Mouse (Mus musculus): ENCODE measurements around the gene Thsd7a. TPM values are rescaled to one million over a fixed set of nuclear protein-coding genes. Genes with fewer than 3 reads are reported as not detected.

Gene Thsd7a
- polyA plus RNA-seq, 1 experiment from 2014 or later, result 5.2 TPM

GRCm38 (mm10) chr6:12749531-12750210 lies 461 bp upstream of the Thsd7a start:
- 15% methylated on average over 12 of the region's 12 CpGs for WGBS
- H3K9ac ChIP-seq, result no peak overlapping the region; the same call in 1 of the 2 replicates
- H3K4me1 ChIP-seq, result 0 out of 2 replicates have a peak, but pooled peaks cover 2% of the 10 kb centered on the region
- H3K9me3 ChIP-seq, result no peaks in the 10 kb centered on the region
- H3K27ac ChIP-seq, result no peak overlapping the region
- no peak for ATAC-seq (ENCODE audit: insufficient number of reproducible peaks, low FRiP score, low TSS enrichment, low read depth)
- peak overlapping the region; percentile 58 for H3K4me3 ChIP-seq
- H3K4me2 ChIP-seq, result peak overlapping the region; percentile 95
- H3K36me3 ChIP-seq, result no peaks in the 10 kb centered on the region
- H3K27me3 ChIP-seq, result no peaks in the 10 kb centered on the region

- Histone ChIP-seq H3K9me3 (no peaks in the 10 kb centered on the region), H3K4me1 (0 out of 2 replicates have a peak, but pooled peaks cover 2% of the 10 kb centered on the region), H3K36me3 (no peaks in the 10 kb centered on the region), H3K4me2 (peak overlapping the region; percentile 95), H3K4me3 (peak overlapping the region; percentile 58), H3K27ac (peak overlapping the region; percentile 71), H3K9ac (peak overlapping the region; percentile 55), H3K27me3 (no peaks in the 10 kb centered on the region)
- no peak for ATAC-seq (ENCODE audit: insufficient number of reproducible peaks, low FRiP score, low TSS enrichment, low read depth)
- WGBS, result under 1% methylated on average over 6 of the region's 6 CpGs
Measured at GRCm38 (mm10) chr6:12748454-12748786, 790 bp downstream of the Thsd7a start.

DNA sequence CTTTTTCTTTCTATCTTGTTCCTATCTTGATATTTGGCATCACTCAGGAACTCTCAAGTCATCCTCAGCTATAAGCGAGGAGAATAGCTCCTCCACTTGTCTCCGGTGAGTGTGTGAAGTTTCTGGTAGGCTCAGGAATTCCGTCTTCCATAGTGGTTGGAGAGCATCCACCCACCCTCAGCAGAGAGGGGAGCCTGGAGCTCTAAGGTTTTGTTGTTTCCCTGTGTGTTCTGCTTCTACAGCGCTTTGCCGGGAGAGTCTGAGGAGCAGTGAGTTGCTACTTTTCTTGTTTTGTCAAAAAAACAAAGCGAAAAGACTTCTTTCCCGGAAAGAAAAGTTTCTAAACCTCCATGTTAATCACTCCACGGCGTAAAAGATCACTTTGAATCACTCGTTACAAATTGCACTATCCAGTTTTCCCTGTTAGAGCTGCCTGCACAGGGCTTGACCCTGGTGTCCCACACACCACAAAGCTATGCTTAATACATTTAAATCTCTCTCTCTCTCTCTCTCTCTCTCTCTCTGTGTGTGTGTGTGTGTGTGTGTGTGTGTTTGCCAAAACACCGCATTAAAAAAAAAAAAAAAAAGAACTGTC lies 1.3 kb downstream of the Thsd7a start:
- peak overlapping the region; percentile 95 for H3K4me2 ChIP-seq
- no peak overlapping the region for H3K27ac ChIP-seq
- H3K9ac ChIP-seq, result no peak overlapping the region
- 11% methylated on average over 10 of the region's 11 CpGs for WGBS
- 0 out of 2 replicates have a peak, but pooled peaks cover 2% of the 10 kb centered on the region for H3K4me1 ChIP-seq
- no peaks in the 10 kb centered on the region for H3K27me3 ChIP-seq
- no peaks in the 10 kb centered on the region for H3K9me3 ChIP-seq
- peak overlapping the region; percentile 58 for H3K4me3 ChIP-seq
- no peaks in the 10 kb centered on the region for H3K36me3 ChIP-seq
- no peak for ATAC-seq (ENCODE audit: insufficient number of reproducible peaks, low FRiP score, low TSS enrichment, low read depth)

DNA sequence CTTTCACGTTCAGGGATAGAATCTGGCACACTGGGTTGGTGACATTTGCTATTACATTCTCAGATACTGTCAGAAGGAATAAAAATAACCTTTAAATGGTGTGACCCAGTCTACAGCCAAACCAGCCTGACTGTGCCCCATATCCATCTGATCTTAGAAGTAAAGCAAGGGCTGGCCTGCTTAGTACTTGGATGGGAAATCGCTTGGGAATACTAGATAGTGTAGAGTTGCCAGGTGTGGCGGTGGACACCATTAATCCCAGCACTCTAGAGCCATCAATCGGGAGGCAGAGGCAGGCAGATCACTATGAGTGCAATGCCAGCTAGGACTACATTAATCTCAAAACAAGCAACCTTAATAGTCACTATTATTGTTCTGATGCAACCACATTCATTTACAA lies 6.4 kb downstream of the Thsd7a start:
- Histone ChIP-seq H3K9ac (no peak overlapping the region), H3K4me1 (no peaks in the 10 kb centered on the region), H3K4me3 (no peak overlapping the region), H3K4me2 (no peak overlapping the region), H3K36me3 (no peaks in the 10 kb centered on the region), H3K9me3 (no peaks in the 10 kb centered on the region), H3K27me3 (no peaks in the 10 kb centered on the region), H3K27ac (no peak overlapping the region)
- ATAC-seq (ENCODE audit: insufficient number of reproducible peaks, low FRiP score, low TSS enrichment, low read depth), result no peak
- 90% methylated on average over 4 of the region's 4 CpGs for WGBS

- ATAC-seq (ENCODE audit: insufficient number of reproducible peaks, low FRiP score, low TSS enrichment, low read depth), result no peak
- Histone ChIP-seq H3K4me2 (no peak overlapping the region), H3K4me3 (no peak overlapping the region), H3K27me3 (no peaks in the 10 kb centered on the region), H3K27ac (no peak overlapping the region), H3K36me3 (no peaks in the 10 kb centered on the region), H3K9me3 (no peaks in the 10 kb centered on the region), H3K9ac (no peak overlapping the region), H3K4me1 (no peaks in the 10 kb centered on the region)
- 68% methylated on average over 3 of the region's 3 CpGs for WGBS
Measured at GRCm38 (mm10) chr6:12733924-12734323, 15.3 kb downstream of the Thsd7a start.

DNA sequence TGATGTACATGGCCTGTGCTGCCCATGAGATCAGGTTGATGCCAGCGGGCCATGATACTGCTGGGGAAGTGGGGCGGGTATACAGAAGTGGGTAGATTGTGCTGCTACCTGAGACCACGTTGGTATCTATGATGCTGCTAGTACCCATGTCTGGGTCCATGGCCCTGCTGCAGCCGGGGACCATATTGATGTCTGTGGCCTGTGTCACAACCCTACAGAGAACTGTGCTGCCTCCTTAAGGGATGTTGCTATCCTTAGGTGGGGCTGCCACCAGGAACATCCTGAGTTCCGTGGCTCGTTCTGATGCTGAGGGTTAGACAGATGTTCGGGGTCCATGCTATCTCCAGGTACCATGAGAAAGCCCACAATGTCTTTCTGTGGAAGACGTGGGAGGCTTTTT lies 33.1 kb downstream of the Thsd7a start:
- no peak for ATAC-seq (ENCODE audit: insufficient number of reproducible peaks, low FRiP score, low TSS enrichment, low read depth)
- 88% methylated on average over 8 of the region's 8 CpGs for WGBS

GRCm38 (mm10) chr6:12712581-12712980 lies 36.6 kb downstream of the Thsd7a start:
- Histone ChIP-seq H3K4me2 (no peak overlapping the region), H3K4me3 (no peak overlapping the region), H3K27me3 (no peaks in the 10 kb centered on the region), H3K9ac (no peak overlapping the region), H3K9me3 (no peaks in the 10 kb centered on the region), H3K27ac (no peak overlapping the region), H3K4me1 (no peaks in the 10 kb centered on the region), H3K36me3 (no peaks in the 10 kb centered on the region)
- 62% methylated on average over 3 of the region's 3 CpGs for WGBS
- ATAC-seq (ENCODE audit: insufficient number of reproducible peaks, low FRiP score, low TSS enrichment, low read depth), result no peak

More for the DNA sequence above, 33.1 kb downstream of the Thsd7a start:
- no peaks in the 10 kb centered on the region for H3K4me1 ChIP-seq
- no peaks in the 10 kb centered on the region for H3K36me3 ChIP-seq
- H3K9ac ChIP-seq, result no peak overlapping the region
- no peaks in the 10 kb centered on the region for H3K27me3 ChIP-seq
- H3K9me3 ChIP-seq, result no peaks in the 10 kb centered on the region
- no peak overlapping the region for H3K4me3 ChIP-seq
- no peak overlapping the region for H3K4me2 ChIP-seq
- H3K27ac ChIP-seq, result no peak overlapping the region

DNA sequence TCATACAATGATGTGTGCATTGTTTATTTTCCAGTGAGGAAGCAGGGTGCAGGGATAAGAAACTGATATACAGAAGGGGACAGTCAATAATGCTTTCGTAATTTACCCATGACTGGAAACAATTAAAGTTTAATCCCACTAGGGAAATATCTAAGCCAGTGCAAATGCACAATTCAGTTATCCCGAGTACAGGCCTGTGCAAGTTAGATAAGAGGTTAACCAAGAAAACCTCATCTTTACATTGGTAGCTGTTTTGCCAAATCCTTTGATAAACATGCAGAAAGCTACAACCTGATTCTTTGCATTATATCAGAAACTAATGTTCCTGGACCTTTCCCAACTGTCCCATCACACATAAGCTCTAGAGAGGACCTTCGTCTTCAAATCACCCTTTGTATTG lies 46.3 kb downstream of the Thsd7a start:
- 57% methylated on average over 3 of the region's 3 CpGs for WGBS
- Histone ChIP-seq H3K27me3 (no peaks in the 10 kb centered on the region), H3K27ac (no peak overlapping the region), H3K36me3 (no peaks in the 10 kb centered on the region), H3K4me2 (no peak overlapping the region), H3K4me1 (no peaks in the 10 kb centered on the region), H3K9ac (no peak overlapping the region), H3K9me3 (no peaks in the 10 kb centered on the region), H3K4me3 (no peak overlapping the region)
- ATAC-seq (ENCODE audit: insufficient number of reproducible peaks, low FRiP score, low TSS enrichment, low read depth), result no peak

- no peaks in the 10 kb centered on the region for H3K4me1 ChIP-seq
- H3K27ac ChIP-seq, result no peak overlapping the region
- H3K9ac ChIP-seq, result no peak overlapping the region
- ATAC-seq (ENCODE audit: insufficient number of reproducible peaks, low FRiP score, low TSS enrichment, low read depth), result no peak
- H3K4me3 ChIP-seq, result no peak overlapping the region
- WGBS, result 75% methylated on average over 2 of the region's 2 CpGs
- H3K27me3 ChIP-seq, result no peaks in the 10 kb centered on the region
- no peak overlapping the region for H3K4me2 ChIP-seq
- no peaks in the 10 kb centered on the region for H3K36me3 ChIP-seq
- no peaks in the 10 kb centered on the region for H3K9me3 ChIP-seq
Measured at GRCm38 (mm10) chr6:12699089-12699488, 50.1 kb downstream of the Thsd7a start.

GRCm38 (mm10) chr6:12693689-12694088 lies 55.5 kb downstream of the Thsd7a start:
- ATAC-seq (ENCODE audit: insufficient number of reproducible peaks, low FRiP score, low TSS enrichment, low read depth), result no peak
- Histone ChIP-seq H3K4me1 (no peaks in the 10 kb centered on the region), H3K4me3 (no peak overlapping the region), H3K9me3 (no peaks in the 10 kb centered on the region), H3K27ac (no peak overlapping the region), H3K27me3 (no peaks in the 10 kb centered on the region), H3K4me2 (no peak overlapping the region), H3K9ac (no peak overlapping the region), H3K36me3 (no peaks in the 10 kb centered on the region)
- 68% methylated on average over 1 of the region's 1 CpGs for WGBS

DNA sequence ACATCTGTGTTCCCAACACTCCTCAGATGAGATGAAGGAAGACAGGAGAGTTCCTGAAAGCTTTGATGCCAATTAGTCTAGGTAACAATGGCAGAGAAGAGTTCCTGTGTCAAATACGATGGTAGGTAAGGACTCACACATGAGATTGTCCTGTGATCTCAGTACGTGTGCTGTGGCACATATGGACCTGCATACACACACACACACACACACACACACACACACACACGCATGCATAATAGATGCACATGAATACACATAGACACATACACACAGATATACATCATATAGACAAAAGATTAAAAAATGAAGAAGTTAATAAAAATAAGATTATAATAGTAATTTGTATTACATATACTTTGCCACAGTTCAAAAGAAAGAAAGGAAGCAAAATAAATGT lies 56.0 kb downstream of the Thsd7a start:
- H3K4me1 ChIP-seq, result no peaks in the 10 kb centered on the region
- no peak for ATAC-seq (ENCODE audit: insufficient number of reproducible peaks, low FRiP score, low TSS enrichment, low read depth)
- WGBS, result 83% methylated on average over 3 of the region's 3 CpGs
- H3K36me3 ChIP-seq, result no peaks in the 10 kb centered on the region
- H3K4me3 ChIP-seq, result no peak overlapping the region
- no peak overlapping the region for H3K4me2 ChIP-seq
- H3K27me3 ChIP-seq, result no peaks in the 10 kb centered on the region
- H3K27ac ChIP-seq, result no peak overlapping the region
- no peak overlapping the region for H3K9ac ChIP-seq
- H3K9me3 ChIP-seq, result no peaks in the 10 kb centered on the region

- Histone ChIP-seq H3K36me3 (no peaks in the 10 kb centered on the region), H3K27me3 (no peaks in the 10 kb centered on the region), H3K4me3 (no peak overlapping the region), H3K9ac (no peak overlapping the region), H3K9me3 (no peaks in the 10 kb centered on the region), H3K4me2 (no peak overlapping the region), H3K4me1 (no peaks in the 10 kb centered on the region), H3K27ac (no peak overlapping the region)
- no peak for ATAC-seq (ENCODE audit: insufficient number of reproducible peaks, low FRiP score, low TSS enrichment, low read depth)
- 5% methylated on average over 1 of the region's 1 CpGs for WGBS
Measured at GRCm38 (mm10) chr6:12649633-12650032, 99.6 kb downstream of the Thsd7a start.
